Mouse (Mus musculus) kidney, postnatal 0 days (tissue): Measurements from ENCODE around the gene Ncam1. TPM values are rescaled to one million over a fixed set of nuclear protein-coding genes. Genes with fewer than 3 reads are reported as not detected.

ENCODE experiments used
- ATAC-seq: fragments of 200-750 bp; cut with Nextera tagmentation; replicated peaks from 2 replicates; pipeline ENCODE4 v1.8.0; 2017; ENCODE audit warnings: low read depth, moderate number of reproducible peaks, moderate TSS enrichment, moderate library complexity; ENCODE audit not compliant: low FRiP score
- DNase-seq: peaks from one replicate; pipeline ENCODE4 v3.0.0-alpha.2; 2016; ENCODE audit warnings: low spot score
- H3K27ac ChIP-seq: fragments of 300-500 bp; sonication (generic); 2 replicates; pipeline ENCODE4 v1.5.1; 2014; ENCODE audit warnings: mild to moderate bottlenecking
- H3K27me3 ChIP-seq: fragments of 300-500 bp; sonication (generic); 2 replicates; pipeline ENCODE4 v1.6.1; 2014; ENCODE audit warnings: low read length, mixed read lengths; ENCODE audit not compliant: insufficient read depth
- H3K36me3 ChIP-seq: fragments of 300-500 bp; sonication (generic); 2 replicates; pipeline ENCODE4 v1.6.1; 2014; ENCODE audit warnings: low read length, mixed read lengths; ENCODE audit not compliant: insufficient read depth
- H3K4me1 ChIP-seq: fragments of 300-500 bp; sonication (generic); replicated peaks from 2 replicates; pipeline ENCODE4 v1.6.1; 2014; ENCODE audit warnings: antibody characterized with exemption, low read length, mixed read lengths; ENCODE audit not compliant: insufficient read depth
- H3K4me2 ChIP-seq: fragments of 300-500 bp; sonication (generic); 2 replicates; pipeline ENCODE4 v1.6.1; 2014; ENCODE audit warnings: mild to moderate bottlenecking, low read length, moderate library complexity, mixed read lengths
- H3K4me3 ChIP-seq: fragments of 300-500 bp; sonication (generic); replicated peaks from 2 replicates; pipeline ENCODE4 v1.5.1; 2014; ENCODE audit warnings: low read depth, low read length
- H3K9ac ChIP-seq: fragments of 300-500 bp; sonication (generic); 2 replicates; pipeline ENCODE4 v1.6.1; 2014; ENCODE audit warnings: low read depth, low read length
- H3K9me3 ChIP-seq: fragments of 300-500 bp; sonication (generic); replicated peaks from 2 replicates; pipeline ENCODE4 v1.6.1; 2016; ENCODE audit warnings: low read length, inconsistent platforms, mixed read lengths
- CTCF ChIP-seq: IDR thresholded peaks from 2 replicates; pipeline ENCODE4 v1.5.1; 2016; ENCODE audit warnings: antibody characterized with exemption, low read depth, mild to moderate bottlenecking, moderate library complexity
- WGBS: fragments of 180-500 bp; shearing (Covaris S2); extraction: QIAGEN DNeasy Blood & Tissue Kit; methylation state at CpG from one replicate; pipeline ENCODE4 v1.1.7; 2014; 5-methylcytosine and 5-hydroxymethylcytosine counted together
- polyA plus RNA-seq: library from polyadenylated mRNA; unstranded; fragments of >200 nt; fragmentation: Nextera tagmentation; extraction: Ambion mirVana; gene quantifications from 2 replicates; pipeline ENCODE4 v1.2.1, GENCODE M21; 2015

The Ncam1 gene
- polyA plus RNA-seq, 1 experiment from 2014 or later = 81.2 TPM

DNA sequence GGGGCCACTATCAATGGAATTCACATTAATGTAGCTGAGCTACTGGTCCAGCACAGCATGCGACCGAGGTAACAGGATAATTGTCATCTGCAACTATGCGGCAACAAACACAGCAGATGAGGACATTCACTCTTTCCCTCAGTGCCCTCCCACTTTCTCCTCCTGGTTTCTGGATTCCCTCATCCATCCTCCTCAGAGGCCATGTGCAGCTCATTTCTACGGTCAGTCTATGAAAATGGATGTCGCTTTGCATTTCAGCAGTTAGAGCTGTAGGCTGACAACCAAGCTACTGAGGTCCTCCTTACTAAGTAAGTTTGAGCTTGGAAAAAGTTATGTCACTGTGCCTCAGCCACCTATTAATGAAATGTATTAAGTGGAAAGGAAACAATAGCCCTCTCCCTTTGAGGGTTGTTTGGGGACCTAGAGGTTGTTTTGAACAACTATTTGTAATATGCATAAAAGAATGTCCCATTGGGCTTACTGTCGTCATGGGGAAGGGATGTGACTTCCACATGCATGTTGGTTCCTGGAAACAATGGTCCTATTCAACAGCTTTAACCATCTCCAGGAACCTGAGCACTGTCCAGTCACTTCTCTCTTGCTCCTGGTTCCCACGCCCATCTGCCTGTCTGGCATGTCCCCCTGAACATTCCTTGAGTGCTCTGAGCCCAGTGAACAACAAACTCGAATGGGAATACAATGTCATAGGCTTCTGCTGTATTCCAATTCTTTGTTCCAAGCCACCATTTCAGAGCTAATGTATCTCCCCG, 122.8 kb downstream of the Ncam1 start:
- ATAC-seq = no peak
- Histone ChIP-seq H3K36me3 (no peaks in the 10 kb centered on the region), H3K27ac (no peak overlapping the region), H3K27me3 (no peaks in the 10 kb centered on the region), H3K4me3 (no peak overlapping the region), H3K4me2 (no peak overlapping the region), H3K4me1 (no peaks in the 10 kb centered on the region), H3K9ac (no peak overlapping the region), H3K9me3 (no peaks in the 10 kb centered on the region)
- no peak for TF ChIP-seq CTCF
- DNase-seq = no peak
- 82% methylated on average over 9 of the region's 9 CpGs for WGBS

DNA sequence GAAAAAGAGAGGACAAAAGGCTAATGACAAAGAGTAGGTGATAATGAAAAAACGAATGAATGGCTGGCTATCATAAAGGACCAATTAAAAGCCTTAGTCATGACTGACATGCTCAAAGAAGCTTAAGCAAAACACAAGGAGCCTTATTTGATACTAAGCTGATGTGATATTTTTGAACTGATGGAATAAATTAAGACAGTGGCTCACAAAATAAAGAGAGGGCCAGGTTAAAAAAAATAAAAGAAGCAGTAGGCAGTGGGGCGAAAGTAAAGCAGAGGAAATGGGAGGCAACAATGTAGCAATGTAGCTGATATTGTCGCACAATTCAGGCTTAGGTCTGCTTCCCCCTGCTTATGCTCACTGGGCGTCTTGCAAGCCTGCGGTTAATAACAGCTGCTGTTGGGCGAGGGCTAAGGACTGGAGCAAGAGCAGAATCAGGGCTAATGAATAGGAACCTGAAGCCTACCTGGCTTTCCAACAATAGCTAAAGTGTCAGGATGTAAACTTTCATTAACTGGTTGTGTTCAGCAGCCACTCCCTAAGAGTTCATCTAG, 126.0 kb downstream of the Ncam1 start:
- no peak overlapping the region for H3K4me2 ChIP-seq
- TF ChIP-seq CTCF = no peak
- no peaks in the 10 kb centered on the region for H3K9me3 ChIP-seq
- no peaks in the 10 kb centered on the region for H3K4me1 ChIP-seq
- 54% methylated on average over 6 of the region's 6 CpGs for WGBS
- H3K4me3 ChIP-seq = no peak overlapping the region
- no peak overlapping the region for H3K9ac ChIP-seq
- DNase-seq (no peak), ATAC-seq (no peak)
- H3K36me3 ChIP-seq = no peaks in the 10 kb centered on the region
- H3K27me3 ChIP-seq = no peaks in the 10 kb centered on the region
- no peak overlapping the region for H3K27ac ChIP-seq

- Histone ChIP-seq H3K27ac (no peak overlapping the region), H3K36me3 (no peaks in the 10 kb centered on the region), H3K9ac (no peak overlapping the region), H3K27me3 (no peaks in the 10 kb centered on the region), H3K4me3 (no peak overlapping the region), H3K4me1 (no peaks in the 10 kb centered on the region), H3K9me3 (no peaks in the 10 kb centered on the region), H3K4me2 (no peak overlapping the region)
- TF ChIP-seq CTCF = peak; percentile 24; the same call in 1 of the 2 replicates
- no peak for DNase-seq
- no peak for ATAC-seq
Observed at GRCm38 (mm10) chr9:49667066-49667465, 131.7 kb downstream of the Ncam1 start.

DNA sequence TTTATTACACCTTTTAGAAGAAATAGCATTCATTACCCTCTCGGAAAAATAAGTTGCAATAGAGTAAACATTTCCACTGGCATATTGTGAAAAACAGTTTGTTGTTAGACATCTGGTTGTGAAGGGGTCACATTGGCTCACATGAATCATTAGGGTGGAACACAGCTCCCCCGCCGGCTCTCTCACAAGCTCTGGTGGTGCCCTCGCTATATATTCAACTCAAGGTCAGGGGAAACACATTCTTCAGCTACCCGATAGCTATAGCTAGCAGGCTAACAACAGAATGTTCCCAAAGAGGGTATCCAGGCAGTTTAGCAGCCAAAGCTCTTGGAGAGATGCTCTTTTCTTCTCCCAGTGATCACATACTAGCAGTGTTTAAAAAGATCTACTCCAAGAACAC, 133.4 kb downstream of the Ncam1 start:
- WGBS = 19% methylated on average over 5 of the region's 5 CpGs
- no peaks in the 10 kb centered on the region for H3K4me1 ChIP-seq
- H3K9ac ChIP-seq = no peak overlapping the region
- H3K36me3 ChIP-seq = no peaks in the 10 kb centered on the region
- no peak overlapping the region for H3K4me3 ChIP-seq
- DNase-seq = peak; percentile 70
- no peaks in the 10 kb centered on the region for H3K27me3 ChIP-seq
- TF ChIP-seq CTCF = no peak
- H3K27ac ChIP-seq = 0 out of 2 replicates have a peak overlapping the region, but pooled peaks have one; percentile 10
- H3K9me3 ChIP-seq = no peaks in the 10 kb centered on the region
- no peak for ATAC-seq
- no peak overlapping the region for H3K4me2 ChIP-seq

DNA sequence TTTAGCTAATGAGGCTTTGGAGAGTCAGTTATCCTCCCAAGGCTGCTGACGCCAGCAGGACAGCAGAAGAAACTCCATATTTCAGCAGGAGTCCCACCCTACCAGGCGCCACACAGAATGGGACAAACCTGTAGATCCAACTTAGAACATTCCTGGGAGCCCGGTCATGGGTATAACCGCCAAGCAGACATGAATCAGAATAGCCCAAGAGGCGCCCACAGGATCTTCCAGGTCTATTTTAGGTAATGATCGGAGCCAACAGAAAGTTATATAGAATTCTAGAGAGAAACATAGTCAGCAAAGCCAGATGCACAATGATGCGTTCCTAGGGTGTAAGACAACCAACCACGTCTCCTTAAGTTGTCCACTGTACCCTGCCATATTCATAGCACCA, 134.8 kb downstream of the Ncam1 start:
- no peak overlapping the region for H3K4me3 ChIP-seq
- no peaks in the 10 kb centered on the region for H3K4me1 ChIP-seq
- no peaks in the 10 kb centered on the region for H3K9me3 ChIP-seq
- ATAC-seq (no peak), DNase-seq (no peak)
- no peaks in the 10 kb centered on the region for H3K36me3 ChIP-seq
- no peak for TF ChIP-seq CTCF
- no peak overlapping the region for H3K9ac ChIP-seq
- H3K27me3 ChIP-seq = no peaks in the 10 kb centered on the region
- H3K4me2 ChIP-seq = no peak overlapping the region
- H3K27ac ChIP-seq = no peak overlapping the region
- WGBS = 85% methylated on average over 8 of the region's 8 CpGs

DNA sequence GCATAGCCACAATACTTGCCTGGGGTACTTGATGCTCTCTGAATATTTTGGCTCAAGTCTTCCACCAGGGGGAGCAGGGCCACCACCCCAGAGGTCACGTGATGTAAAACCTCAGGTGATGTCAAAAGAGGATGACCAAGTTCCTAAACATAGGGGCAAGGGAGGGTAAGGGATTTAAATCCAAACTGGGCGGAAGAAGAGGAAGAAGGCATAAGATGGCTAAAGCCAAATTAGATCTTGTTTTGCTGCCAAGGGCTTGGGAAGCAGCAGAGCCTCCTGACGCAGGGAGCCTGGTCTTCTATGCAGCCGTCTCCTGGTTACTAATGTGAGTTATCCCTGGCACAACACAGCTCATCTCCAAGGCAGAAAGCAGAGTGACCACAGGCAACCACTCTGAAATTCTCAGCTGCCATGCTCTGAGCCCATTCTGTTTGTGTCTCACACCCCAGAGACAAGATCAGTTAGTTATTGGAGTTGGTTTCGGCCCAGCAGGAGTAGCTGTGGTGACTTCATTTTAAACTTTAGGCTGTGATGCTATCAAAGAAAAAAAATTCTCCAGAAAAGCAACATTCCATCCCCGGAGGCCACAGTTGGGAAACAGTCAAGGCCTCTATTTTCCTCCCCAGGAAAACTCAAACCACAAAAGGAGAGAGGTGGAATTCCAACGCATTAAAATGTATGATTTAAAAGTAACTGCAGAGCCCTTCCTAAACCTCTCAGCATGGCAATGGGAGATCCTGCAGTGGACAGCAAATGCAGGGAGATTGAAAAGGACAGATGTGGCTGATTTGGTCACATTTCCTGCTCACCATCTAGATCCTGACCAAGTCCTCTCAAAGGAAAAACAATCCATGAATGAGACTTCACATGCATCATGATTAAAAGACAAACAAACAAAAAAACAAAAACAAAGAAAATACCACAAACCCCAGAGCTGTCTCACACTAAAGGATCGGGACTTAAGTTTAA, 135.5 kb downstream of the Ncam1 start:
- Histone ChIP-seq H3K4me1 (no peaks in the 10 kb centered on the region), H3K36me3 (no peaks in the 10 kb centered on the region), H3K4me3 (no peak overlapping the region), H3K27me3 (no peaks in the 10 kb centered on the region), H3K27ac (peak overlapping the region; percentile 1; the same call in 1 of the 2 replicates), H3K4me2 (no peak overlapping the region), H3K9ac (no peak overlapping the region), H3K9me3 (no peaks in the 10 kb centered on the region)
- DNase-seq = peak; percentile 69
- no peak for ATAC-seq
- WGBS = 67% methylated on average over 8 of the region's 8 CpGs
- peak; percentile 69 for TF ChIP-seq CTCF
